Mouse (Mus musculus) midbrain, embryonic 16.5 days (tissue): ENCODE results near the gene Lrrc27. TPM values are rescaled to one million over a fixed set of nuclear protein-coding genes. Genes with fewer than 3 reads are reported as not detected.

Experiments
- ATAC-seq: fragments of 200-750 bp; cut with Nextera tagmentation; 2 replicates; pipeline ENCODE4 v1.8.0; 2017; ENCODE audit warnings: moderate TSS enrichment
- H3K27ac ChIP-seq: fragments of 300-500 bp; sonication (generic); 2 replicates; pipeline ENCODE4 v1.5.1; 2014; ENCODE audit warnings: mild to moderate bottlenecking, low read length, mixed read lengths
- H3K27me3 ChIP-seq: fragments of 300-500 bp; sonication (generic); 2 replicates; pipeline ENCODE4 v1.6.1; 2014; ENCODE audit warnings: low read depth, low read length, mixed read lengths; ENCODE audit not compliant: control insufficient read depth, insufficient read depth
- H3K36me3 ChIP-seq: fragments of 300-500 bp; sonication (generic); 2 replicates; pipeline ENCODE4 v1.6.1; 2014; ENCODE audit warnings: mild to moderate bottlenecking, low read length, moderate library complexity, mixed read lengths; ENCODE audit not compliant: control insufficient read depth, insufficient read depth
- H3K4me1 ChIP-seq: fragments of 300-500 bp; sonication (generic); 2 replicates; pipeline ENCODE4 v1.6.1; 2014; ENCODE audit warnings: mild to moderate bottlenecking, low read length, mixed read lengths; ENCODE audit not compliant: control insufficient read depth, insufficient read depth
- H3K4me2 ChIP-seq: fragments of 300-500 bp; sonication (generic); 2 replicates; pipeline ENCODE4 v1.6.1; 2014; ENCODE audit warnings: mild to moderate bottlenecking, low read length, mixed read lengths
- H3K4me3 ChIP-seq: fragments of 300-500 bp; sonication (generic); 2 replicates; pipeline ENCODE4 v1.5.1; 2014; ENCODE audit warnings: low read depth, mild to moderate bottlenecking, low read length, moderate library complexity, mixed read lengths
- H3K9ac ChIP-seq: fragments of 300-500 bp; sonication (generic); 2 replicates; pipeline ENCODE4 v1.6.1; 2014; ENCODE audit warnings: low read depth, low read length, mixed read lengths
- H3K9me3 ChIP-seq: fragments of 300-500 bp; sonication (generic); replicated peaks from 2 replicates; pipeline ENCODE4 v1.6.1; 2014; ENCODE audit warnings: mild to moderate bottlenecking, low read length, mixed read lengths; ENCODE audit not compliant: control insufficient read depth, poor library complexity, severe bottlenecking
- WGBS: fragments of 180-500 bp; shearing (Covaris S2); extraction: QIAGEN DNeasy Blood & Tissue Kit; methylation state at CpG from one replicate; pipeline ENCODE4 v1.1.7; 2014; 5-methylcytosine and 5-hydroxymethylcytosine counted together
- polyA plus RNA-seq: library from polyadenylated mRNA; unstranded; fragments of >200 nt; fragmentation: Nextera tagmentation; extraction: Ambion mirVana; gene quantifications from 2 replicates; pipeline ENCODE4 v1.2.1, GENCODE M21; 2015

Gene Lrrc27
- polyA plus RNA-seq, 1 experiment from 2014 or later = 7.0 TPM

DNA sequence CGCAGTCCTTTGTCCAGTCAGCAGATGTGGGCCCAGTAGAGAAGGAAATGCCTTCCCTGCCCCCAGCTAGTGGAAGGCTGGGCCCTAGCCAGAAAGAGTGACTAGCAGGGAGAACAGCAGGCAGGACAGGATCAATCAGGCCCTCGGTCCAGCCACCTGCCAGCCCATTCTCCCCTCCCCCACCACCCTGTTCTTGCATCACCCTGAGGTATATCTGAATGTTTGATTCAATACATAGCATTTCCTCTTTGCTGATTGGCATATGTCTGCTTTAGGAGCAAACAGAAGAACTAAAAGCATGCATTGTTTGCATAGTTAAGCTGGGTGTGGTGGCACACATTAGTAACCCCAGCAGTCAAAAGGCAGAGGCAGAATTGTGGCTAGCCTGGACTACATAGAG, 68.4 kb downstream of the Lrrc27 start:
- Histone ChIP-seq H3K9ac (no peak overlapping the region), H3K4me2 (no peak overlapping the region), H3K36me3 (no peaks in the 10 kb centered on the region), H3K27ac (no peak overlapping the region), H3K4me1 (0 out of 2 replicates have a peak, but pooled peaks cover 2% of the 10 kb centered on the region), H3K27me3 (no peaks in the 10 kb centered on the region), H3K9me3 (no peaks in the 10 kb centered on the region), H3K4me3 (no peak overlapping the region)
- ATAC-seq = no peak
- WGBS = 42% methylated on average over 2 of the region's 2 CpGs

DNA sequence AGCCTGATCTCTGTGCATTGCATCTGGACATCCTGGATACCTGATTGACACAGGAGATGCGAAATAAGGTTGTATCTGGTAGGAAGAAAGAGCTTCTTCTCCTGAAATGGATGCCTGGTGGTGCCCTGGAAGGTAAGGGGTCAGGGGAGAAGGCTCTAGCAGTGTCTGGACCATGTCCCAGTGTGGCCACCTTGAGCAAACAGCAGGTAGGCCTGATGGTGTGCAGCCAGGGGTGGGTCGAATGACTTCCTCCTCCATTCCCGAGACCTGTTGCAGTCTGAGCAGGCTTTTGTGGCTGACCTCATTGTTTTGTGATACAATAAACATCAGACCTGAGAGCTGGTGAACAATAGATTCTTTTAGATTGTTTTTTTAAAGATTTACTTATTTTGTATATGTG, 69.2 kb downstream of the Lrrc27 start:
- H3K27ac ChIP-seq = no peak overlapping the region
- no peaks in the 10 kb centered on the region for H3K27me3 ChIP-seq
- no peak for ATAC-seq
- H3K4me2 ChIP-seq = no peak overlapping the region
- H3K4me1 ChIP-seq = 0 out of 2 replicates have a peak, but pooled peaks cover 2% of the 10 kb centered on the region
- 77% methylated on average over 3 of the region's 3 CpGs for WGBS
- no peak overlapping the region for H3K4me3 ChIP-seq
- H3K9me3 ChIP-seq = no peaks in the 10 kb centered on the region
- no peaks in the 10 kb centered on the region for H3K36me3 ChIP-seq
- no peak overlapping the region for H3K9ac ChIP-seq

DNA sequence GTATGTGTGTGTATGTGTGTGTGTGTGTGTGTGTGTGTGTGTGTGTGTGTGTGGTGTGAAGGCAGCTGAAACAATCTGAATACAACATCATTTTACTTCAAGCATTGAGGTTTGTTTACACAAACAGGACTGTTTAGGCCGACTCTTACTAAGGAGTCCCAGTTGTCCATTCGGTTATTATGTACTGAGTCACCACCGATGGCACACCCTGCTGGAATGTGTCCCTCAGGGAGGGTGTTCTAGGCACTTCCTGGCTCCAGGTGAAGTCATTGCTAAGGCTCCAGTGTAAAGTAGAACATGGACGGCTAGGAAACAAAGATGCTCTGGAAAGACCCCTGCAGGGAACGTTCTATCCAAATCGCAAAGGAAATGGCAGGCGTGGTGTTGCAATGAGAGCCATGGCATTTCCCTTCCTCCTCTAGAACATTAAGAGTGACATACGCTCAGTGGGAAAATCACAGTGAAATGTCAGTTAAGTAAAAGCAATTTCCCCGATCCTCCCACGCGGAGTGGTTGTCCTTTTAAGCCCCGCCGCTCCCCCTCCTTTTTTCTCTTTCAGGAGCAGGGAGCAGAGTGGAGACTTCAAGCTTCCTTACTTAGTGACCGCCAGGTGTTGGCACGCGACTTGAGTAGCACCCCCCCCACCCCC, 72.6 kb downstream of the Lrrc27 start:
- H3K27me3 ChIP-seq = no peaks in the 10 kb centered on the region
- no peak for ATAC-seq
- no peak overlapping the region for H3K4me2 ChIP-seq
- WGBS = 73% methylated on average over 16 of the region's 16 CpGs
- H3K4me1 ChIP-seq = no peaks in the 10 kb centered on the region
- no peaks in the 10 kb centered on the region for H3K9me3 ChIP-seq
- H3K9ac ChIP-seq = no peak overlapping the region
- H3K4me3 ChIP-seq = no peak overlapping the region
- no peak overlapping the region for H3K27ac ChIP-seq
- H3K36me3 ChIP-seq = no peaks in the 10 kb centered on the region

DNA sequence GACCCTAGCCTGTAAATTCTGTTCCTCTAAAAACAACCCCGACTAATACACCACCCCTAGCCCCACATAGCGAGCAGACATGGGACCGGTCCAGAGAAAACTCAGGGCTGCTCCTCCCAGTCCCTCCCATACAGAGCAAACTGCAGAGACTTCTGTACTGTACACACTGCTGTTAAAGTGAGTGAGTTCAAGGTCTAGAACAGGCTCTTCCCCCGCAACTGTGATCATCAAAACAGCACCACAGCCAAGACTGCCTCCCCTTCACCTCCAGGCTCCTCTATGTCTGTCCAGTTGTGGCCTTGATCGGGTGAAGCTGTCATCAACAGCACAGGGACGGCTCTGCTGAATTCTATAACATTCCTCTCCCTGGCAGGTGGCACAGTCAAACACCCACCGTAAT, 75.8 kb downstream of the Lrrc27 start:
- H3K9ac ChIP-seq = no peak overlapping the region
- no peaks in the 10 kb centered on the region for H3K4me1 ChIP-seq
- H3K4me2 ChIP-seq = no peak overlapping the region
- no peaks in the 10 kb centered on the region for H3K36me3 ChIP-seq
- H3K27ac ChIP-seq = no peak overlapping the region
- no peak for ATAC-seq
- no peak overlapping the region for H3K4me3 ChIP-seq
- no peaks in the 10 kb centered on the region for H3K27me3 ChIP-seq
- no peaks in the 10 kb centered on the region for H3K9me3 ChIP-seq
- 84% methylated on average over 7 of the region's 7 CpGs for WGBS

Other genes with a start within 250 kb of the Lrrc27 start
- gene Dpysl4, start 127.0 kb upstream of the Lrrc27 start, polyA plus RNA-seq = 176 and 181 TPM in 2 replicates
- gene Stk32c, start 319 bp downstream of the Lrrc27 start, polyA plus RNA-seq = 3.2 and 3.7 TPM in 2 replicates
- gene Pwwp2b, start 35.5 kb downstream of the Lrrc27 start, polyA plus RNA-seq = 4.4 and 5.1 TPM in 2 replicates
- gene Inpp5a, start 176.1 kb downstream of the Lrrc27 start, polyA plus RNA-seq = 15.3 and 15.4 TPM in 2 replicates